Mouse (Mus musculus): ENCODE data around the gene R3hdm4. TPM values are rescaled to one million over a fixed set of nuclear protein-coding genes. Genes with fewer than 3 reads are reported as not detected.

The R3hdm4 gene
- polyA plus RNA-seq, 1 experiment, result 425 TPM

- peak; percentile 90 for TF ChIP-seq CTCF (IDR thresholded peaks at IDR 0.05; ENCODE audit: extremely low read depth, insufficient read depth, low read length)
- no peak for TF ChIP-seq POLR2A (IDR thresholded peaks at IDR 0.05; ENCODE audit: extremely low read depth, insufficient read depth, low read length)
- Histone ChIP-seq H3K4me3 (ENCODE audit: insufficient read depth, low read length) (no peak overlapping the region), H3K4me1 (ENCODE audit: control insufficient read depth, insufficient read depth, low read length) (0 out of 2 replicates have a peak, but pooled peaks cover 2% of the 10 kb centered on the region)
These were observed 37.3 kb upstream of the R3hdm4 start for GRCm38 (mm10) chr10:79958140-79958816.

GRCm38 (mm10) chr10:79956643-79957154 is 35.7 kb upstream of the R3hdm4 start:
- Histone ChIP-seq H3K27ac (ENCODE audit: insufficient read depth, low read length) (no peak overlapping the region), H3K4me3 (ENCODE audit: insufficient read depth, low read length) (no peak overlapping the region), H3K4me1 (ENCODE audit: control insufficient read depth, insufficient read depth, low read length) (0 out of 2 replicates have a peak, but pooled peaks cover 2% of the 10 kb centered on the region)
- TF ChIP-seq CTCF (IDR thresholded peaks at IDR 0.05; ENCODE audit: extremely low read depth, insufficient read depth, low read length) (no peak), POLR2A (IDR thresholded peaks at IDR 0.05; ENCODE audit: extremely low read depth, insufficient read depth, low read length) (no peak)

More at GRCm38 (mm10) chr10:79958140-79958816, 37.3 kb upstream of the R3hdm4 start:
- no peak overlapping the region for H3K27ac ChIP-seq (ENCODE audit: insufficient read depth, low read length)

GRCm38 (mm10) chr10:79955691-79956090 is 34.7 kb upstream of the R3hdm4 start:
- H3K27ac ChIP-seq (ENCODE audit: insufficient read depth, low read length), result no peak overlapping the region
- TF ChIP-seq POLR2A (IDR thresholded peaks at IDR 0.05; ENCODE audit: extremely low read depth, insufficient read depth, low read length), result no peak
- no peak for TF ChIP-seq CTCF (IDR thresholded peaks at IDR 0.05; ENCODE audit: extremely low read depth, insufficient read depth, low read length)
- no peak overlapping the region for H3K4me3 ChIP-seq (ENCODE audit: insufficient read depth, low read length)

GRCm38 (mm10) chr10:79953946-79954345 is 32.9 kb upstream of the R3hdm4 start:
- Histone ChIP-seq H3K4me3 (ENCODE audit: insufficient read depth, low read length) (no peak overlapping the region), H3K4me1 (ENCODE audit: control insufficient read depth, insufficient read depth, low read length) (no peaks in the 10 kb centered on the region), H3K27ac (ENCODE audit: insufficient read depth, low read length) (no peak overlapping the region)
- TF ChIP-seq CTCF (IDR thresholded peaks at IDR 0.05; ENCODE audit: extremely low read depth, insufficient read depth, low read length) (peak; percentile 54), POLR2A (IDR thresholded peaks at IDR 0.05; ENCODE audit: extremely low read depth, insufficient read depth, low read length) (no peak)

More at GRCm38 (mm10) chr10:79955691-79956090, 34.7 kb upstream of the R3hdm4 start:
- H3K4me1 ChIP-seq (ENCODE audit: control insufficient read depth, insufficient read depth, low read length), result no peaks in the 10 kb centered on the region

- TF ChIP-seq POLR2A (IDR thresholded peaks at IDR 0.05; ENCODE audit: extremely low read depth, insufficient read depth, low read length), result no peak
- no peak for TF ChIP-seq CTCF (IDR thresholded peaks at IDR 0.05; ENCODE audit: extremely low read depth, insufficient read depth, low read length)
- Histone ChIP-seq H3K27ac (ENCODE audit: insufficient read depth, low read length) (no peak overlapping the region), H3K4me3 (ENCODE audit: insufficient read depth, low read length) (no peak overlapping the region), H3K4me1 (ENCODE audit: control insufficient read depth, insufficient read depth, low read length) (no peaks in the 10 kb centered on the region)
These were observed 29.7 kb upstream of the R3hdm4 start for GRCm38 (mm10) chr10:79950661-79951060.

- no peaks in the 10 kb centered on the region for H3K4me1 ChIP-seq (ENCODE audit: control insufficient read depth, insufficient read depth, low read length)
- TF ChIP-seq CTCF (IDR thresholded peaks at IDR 0.05; ENCODE audit: extremely low read depth, insufficient read depth, low read length) (no peak), POLR2A (IDR thresholded peaks at IDR 0.05; ENCODE audit: extremely low read depth, insufficient read depth, low read length) (no peak)
- no peak overlapping the region for H3K4me3 ChIP-seq (ENCODE audit: insufficient read depth, low read length)
- no peak overlapping the region for H3K27ac ChIP-seq (ENCODE audit: insufficient read depth, low read length)
These were observed 28.9 kb upstream of the R3hdm4 start for GRCm38 (mm10) chr10:79949873-79950272.

- H3K4me3 ChIP-seq (ENCODE audit: insufficient read depth, low read length), result no peak overlapping the region
- H3K27ac ChIP-seq (ENCODE audit: insufficient read depth, low read length), result no peak overlapping the region
- no peak for TF ChIP-seq POLR2A (IDR thresholded peaks at IDR 0.05; ENCODE audit: extremely low read depth, insufficient read depth, low read length)
- TF ChIP-seq CTCF (IDR thresholded peaks at IDR 0.05; ENCODE audit: extremely low read depth, insufficient read depth, low read length), result no peak
- no peaks in the 10 kb centered on the region for H3K4me1 ChIP-seq (ENCODE audit: control insufficient read depth, insufficient read depth, low read length)
These were observed 26.5 kb upstream of the R3hdm4 start for GRCm38 (mm10) chr10:79947502-79947901.

GRCm38 (mm10) chr10:79946752-79947322 is 25.8 kb upstream of the R3hdm4 start:
- Histone ChIP-seq H3K27ac (ENCODE audit: insufficient read depth, low read length) (no peak overlapping the region), H3K4me1 (ENCODE audit: control insufficient read depth, insufficient read depth, low read length) (no peaks in the 10 kb centered on the region), H3K4me3 (ENCODE audit: insufficient read depth, low read length) (no peak overlapping the region)
- no peak for TF ChIP-seq POLR2A (IDR thresholded peaks at IDR 0.05; ENCODE audit: extremely low read depth, insufficient read depth, low read length)
- TF ChIP-seq CTCF (IDR thresholded peaks at IDR 0.05; ENCODE audit: extremely low read depth, insufficient read depth, low read length), result no peak

GRCm38 (mm10) chr10:79945507-79946234 is 24.7 kb upstream of the R3hdm4 start:
- Histone ChIP-seq H3K27ac (ENCODE audit: insufficient read depth, low read length) (no peak overlapping the region), H3K4me1 (ENCODE audit: control insufficient read depth, insufficient read depth, low read length) (no peaks in the 10 kb centered on the region), H3K4me3 (ENCODE audit: insufficient read depth, low read length) (no peak overlapping the region)
- TF ChIP-seq CTCF (IDR thresholded peaks at IDR 0.05; ENCODE audit: extremely low read depth, insufficient read depth, low read length), result no peak
- no peak for TF ChIP-seq POLR2A (IDR thresholded peaks at IDR 0.05; ENCODE audit: extremely low read depth, insufficient read depth, low read length)

All from cortical plate, adult 2 months (tissue).